Mouse (Mus musculus): ENCODE results near the gene P3h3. TPM values are rescaled to one million over a fixed set of nuclear protein-coding genes. Genes with fewer than 3 reads are reported as not detected.

Gene P3h3
- polyA plus RNA-seq, 1 experiment from 2014 or later, result 13.4 TPM

DNA sequence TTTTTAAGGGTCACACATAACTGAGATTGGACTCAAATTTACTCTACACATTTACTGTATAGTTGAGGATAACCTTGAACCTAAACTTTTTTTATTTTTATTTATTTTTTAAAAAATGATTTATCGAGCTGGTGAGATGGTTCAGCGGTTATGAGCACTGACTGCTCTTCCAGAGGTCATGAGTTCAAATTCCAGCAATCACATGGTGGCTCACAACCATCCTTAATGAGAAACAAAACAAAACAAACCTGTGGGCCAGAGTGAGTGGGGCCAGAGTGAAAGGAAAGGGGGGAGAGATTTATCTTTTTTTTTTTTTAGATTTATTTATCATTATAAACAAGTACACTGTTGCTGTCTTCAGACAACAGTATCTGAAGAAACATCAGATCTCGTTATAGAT lies 65.6 kb downstream of the P3h3 start:
- H3K9me3 ChIP-seq, result no peaks in the 10 kb centered on the region
- 80% methylated on average over 3 of the region's 3 CpGs for WGBS
- no peak overlapping the region for H3K27ac ChIP-seq
- no peak overlapping the region for H3K4me3 ChIP-seq
- no peaks in the 10 kb centered on the region for H3K27me3 ChIP-seq (ENCODE audit: insufficient read depth, poor library complexity, severe bottlenecking)
- no peaks in the 10 kb centered on the region for H3K36me3 ChIP-seq
- no peak for DNase-seq (ENCODE audit: low spot score)
- H3K4me1 ChIP-seq, result no peaks in the 10 kb centered on the region

Other genes with a start within 250 kb of the P3h3 start
- 0.06 TPM in 1 of 2 replicates, not detected in the other for gene C1s2, start 221.7 kb downstream of the P3h3 start, polyA plus RNA-seq (2016; fragmentation: Nextera tagmentation; extraction: Ambion mirVana)
- 45.2 and 53.8 TPM in 2 replicates for gene Lpcat3, start 194.7 kb downstream of the P3h3 start, polyA plus RNA-seq (2016; fragmentation: Nextera tagmentation; extraction: Ambion mirVana)
- 162 and 216 TPM in 2 replicates for gene Emg1, start 145.6 kb downstream of the P3h3 start, polyA plus RNA-seq (2016; fragmentation: Nextera tagmentation; extraction: Ambion mirVana)
- 438 and 483 TPM in 2 replicates for gene Phb2, start 145.4 kb downstream of the P3h3 start, polyA plus RNA-seq (2016; fragmentation: Nextera tagmentation; extraction: Ambion mirVana)
- 5.9 and 8.6 TPM in 2 replicates for gene Ptpn6, start 119.0 kb downstream of the P3h3 start, polyA plus RNA-seq (2016; fragmentation: Nextera tagmentation; extraction: Ambion mirVana)
- 297 and 301 TPM in 2 replicates for gene Grcc10, start 116.4 kb downstream of the P3h3 start, polyA plus RNA-seq (2016; fragmentation: Nextera tagmentation; extraction: Ambion mirVana)
- gene Gm45234, start 101.7 kb downstream of the P3h3 start, polyA plus RNA-seq (2016; fragmentation: Nextera tagmentation; extraction: Ambion mirVana), result not detected in 2 replicates
- 7.4 and 11.4 TPM in 2 replicates for gene Atn1, start 101.2 kb downstream of the P3h3 start, polyA plus RNA-seq (2016; fragmentation: Nextera tagmentation; extraction: Ambion mirVana)
- gene Eno2, start 88.1 kb downstream of the P3h3 start, polyA plus RNA-seq (2016; fragmentation: Nextera tagmentation; extraction: Ambion mirVana), result 4.5 and 4.8 TPM in 2 replicates
- 0.17 and 0.26 TPM in 2 replicates for gene Lrrc23, start 78.0 kb downstream of the P3h3 start, polyA plus RNA-seq (2016; fragmentation: Nextera tagmentation; extraction: Ambion mirVana)
- 8.5 and 9.3 TPM in 2 replicates for gene Spsb2, start 49.1 kb downstream of the P3h3 start, polyA plus RNA-seq (2016; fragmentation: Nextera tagmentation; extraction: Ambion mirVana)
- 1,456 and 1,625 TPM in 2 replicates for gene Tpi1, start 43.5 kb downstream of the P3h3 start, polyA plus RNA-seq (2016; fragmentation: Nextera tagmentation; extraction: Ambion mirVana)
- 145 and 151 TPM in 2 replicates for gene Usp5, start 28.3 kb downstream of the P3h3 start, polyA plus RNA-seq (2016; fragmentation: Nextera tagmentation; extraction: Ambion mirVana)
- 150 and 179 TPM in 2 replicates for gene Cdca3, start 28.2 kb downstream of the P3h3 start, polyA plus RNA-seq (2016; fragmentation: Nextera tagmentation; extraction: Ambion mirVana)
- gene Gnb3, start 17.5 kb downstream of the P3h3 start, polyA plus RNA-seq (2016; fragmentation: Nextera tagmentation; extraction: Ambion mirVana), result 2.4 and 5.2 TPM in 2 replicates
- 1.1 and 1.2 TPM in 2 replicates for gene Gpr162, start 6.2 kb upstream of the P3h3 start, polyA plus RNA-seq (2016; fragmentation: Nextera tagmentation; extraction: Ambion mirVana)
- 0.05 TPM in 1 of 2 replicates, not detected in the other for gene Cd4, start 30.5 kb upstream of the P3h3 start, polyA plus RNA-seq (2016; fragmentation: Nextera tagmentation; extraction: Ambion mirVana)
- 1.2 and 2.8 TPM in 2 replicates for gene Lag3, start 54.0 kb upstream of the P3h3 start, polyA plus RNA-seq (2016; fragmentation: Nextera tagmentation; extraction: Ambion mirVana)
- 123 and 174 TPM in 2 replicates for gene Ptms, start 62.4 kb upstream of the P3h3 start, polyA plus RNA-seq (2016; fragmentation: Nextera tagmentation; extraction: Ambion mirVana)
- 363 and 402 TPM in 2 replicates for gene Mlf2, start 73.6 kb upstream of the P3h3 start, polyA plus RNA-seq (2016; fragmentation: Nextera tagmentation; extraction: Ambion mirVana)
- gene Cops7a, start 107.8 kb upstream of the P3h3 start, polyA plus RNA-seq (2016; fragmentation: Nextera tagmentation; extraction: Ambion mirVana), result 173 and 178 TPM in 2 replicates
- 0.14 TPM in 1 of 2 replicates, not detected in the other for gene Pianp, start 138.9 kb upstream of the P3h3 start, polyA plus RNA-seq (2016; fragmentation: Nextera tagmentation; extraction: Ambion mirVana)
- gene Zfp384, start 151.4 kb upstream of the P3h3 start, polyA plus RNA-seq (2016; fragmentation: Nextera tagmentation; extraction: Ambion mirVana), result 7.9 and 14.2 TPM in 2 replicates
- gene Ing4, start 182.0 kb upstream of the P3h3 start, polyA plus RNA-seq (2016; fragmentation: Nextera tagmentation; extraction: Ambion mirVana), result 74.4 and 84.5 TPM in 2 replicates
- 4.8 and 8.0 TPM in 2 replicates for gene Acrbp, start 191.9 kb upstream of the P3h3 start, polyA plus RNA-seq (2016; fragmentation: Nextera tagmentation; extraction: Ambion mirVana)
- 0.37 and 0.38 TPM in 2 replicates for gene Lpar5, start 210.2 kb upstream of the P3h3 start, polyA plus RNA-seq (2016; fragmentation: Nextera tagmentation; extraction: Ambion mirVana)
- gene Chd4, start 238.2 kb upstream of the P3h3 start, polyA plus RNA-seq (2016; fragmentation: Nextera tagmentation; extraction: Ambion mirVana), result 75.0 and 88.6 TPM in 2 replicates

All from heart, embryonic 10.5 days (tissue).